In the genomic region with DNA sequence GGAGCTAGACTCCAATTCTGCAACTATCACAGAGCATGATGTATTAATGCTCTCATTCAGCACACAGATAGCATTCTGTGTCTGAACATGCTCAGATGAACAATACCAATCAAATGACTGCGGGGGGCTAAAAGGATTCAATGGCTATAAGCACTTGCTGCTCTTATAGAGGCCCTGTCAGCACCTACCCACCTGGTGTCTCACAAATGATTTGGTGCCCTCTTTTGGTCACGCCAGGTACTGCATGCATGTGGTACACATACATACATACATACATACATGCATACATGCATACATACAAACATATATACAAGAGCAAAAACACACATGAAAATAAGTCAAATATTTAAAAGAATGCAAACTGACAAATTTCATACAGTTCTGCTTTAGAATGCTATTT, we compare ENCODE assay signal across 9 mouse cellular contexts.
DNase-seq lines count a peak whose midpoint lies in the region; ATAC-seq lines count a peak whose summit lies in the region.
"Had no signal": no experiment of that assay in that cellular context is flagged by ENCODE, and none has a peak within 500 bp of the region (broad histone marks: within the 10 kb centered on the region; RNA-seq: fewer than 3 reads in every experiment).

No protein-coding gene starts in this region.

- no peak overlapping the region for H3K4me3 ChIP-seq in heart, embryonic 11.5 days (ENCODE audit: low read depth, low read length)

- DNase-seq in heart, postnatal 4 days: peak; percentile 12
- peak; percentile 9 to 40 for DNase-seq in spleen, postnatal 10 days (ENCODE audit: low spot score in 2 of 2)
- no peak for DNase-seq in spleen, postnatal 36 days (ENCODE audit: low spot score in 2 of 2)
- DNase-seq in c-Kit-positive CD71-negative TER-119-negative erythroid progenitor cells, embryonic 14.5 days (ENCODE audit: low read depth): peak; percentile 23
- no peak for DNase-seq in urinary bladder, postnatal 36 days (ENCODE audit: low spot score in 2 of 2)
- no peak for DNase-seq in kidney, adult 9 months
- DNase-seq: gastrocnemius, postnatal 36 days had no signal

- H3K27ac ChIP-seq in heart, embryonic 11.5 days (ENCODE audit: low read depth, low read length): no peak overlapping the region

- H3K9me3 ChIP-seq in heart, embryonic 11.5 days (replicated peaks; ENCODE audit: control insufficient read depth, low read length): no peaks in the 10 kb centered on the region

- no peaks in the 10 kb centered on the region for H3K27me3 ChIP-seq in heart, embryonic 11.5 days (ENCODE audit: control insufficient read depth, insufficient read depth, low read length)

- H3K36me3 ChIP-seq in heart, embryonic 11.5 days (ENCODE audit: control insufficient read depth, insufficient read depth, low read length): no peaks in the 10 kb centered on the region

- WGBS in heart, embryonic 11.5 days (ENCODE audit: insufficient replicate concordance): 92% methylated on average over 2 of the region's 2 CpGs

- H3K4me1 ChIP-seq in heart, embryonic 11.5 days (ENCODE audit: control insufficient read depth, insufficient read depth, low read length): no peaks in the 10 kb centered on the region

- H3K4me2 ChIP-seq in heart, embryonic 11.5 days: no peak overlapping the region

- ATAC-seq in heart, embryonic 11.5 days (replicated peaks; ENCODE audit: insufficient number of reproducible peaks, low FRiP score, low TSS enrichment): no peak
- no peak for ATAC-seq in monocyte, adult 5-6 weeks (replicated peaks; ENCODE audit: insufficient number of reproducible peaks, low FRiP score, low TSS enrichment, poor library complexity, severe bottlenecking)

- H3K9ac ChIP-seq in heart, embryonic 11.5 days (ENCODE audit: low read depth, low read length): no peak overlapping the region

Comparison
In these comparisons a context has a peak if more than half of its experiments do, and no peak if none do; other contexts are left out.
1. DNase-seq: peak in heart, postnatal 4 days (single experiment), spleen, postnatal 10 days (2 of 2) and c-Kit-positive CD71-negative TER-119-negative erythroid progenitor cells, embryonic 14.5 days (single experiment); none in spleen, postnatal 36 days (0 of 2), urinary bladder, postnatal 36 days (0 of 2) and kidney, adult 9 months (single experiment).